Mouse (Mus musculus) R1 (cell line): ENCODE measurements around the gene 4930407I10Rik.

Experiments used
- DNase-seq: peaks from one replicate; pipeline ENCODE4 v3.0.0-alpha.2; 2018; ENCODE audit warnings: low read depth, low spot score

4930407I10Rik gene

DNA sequence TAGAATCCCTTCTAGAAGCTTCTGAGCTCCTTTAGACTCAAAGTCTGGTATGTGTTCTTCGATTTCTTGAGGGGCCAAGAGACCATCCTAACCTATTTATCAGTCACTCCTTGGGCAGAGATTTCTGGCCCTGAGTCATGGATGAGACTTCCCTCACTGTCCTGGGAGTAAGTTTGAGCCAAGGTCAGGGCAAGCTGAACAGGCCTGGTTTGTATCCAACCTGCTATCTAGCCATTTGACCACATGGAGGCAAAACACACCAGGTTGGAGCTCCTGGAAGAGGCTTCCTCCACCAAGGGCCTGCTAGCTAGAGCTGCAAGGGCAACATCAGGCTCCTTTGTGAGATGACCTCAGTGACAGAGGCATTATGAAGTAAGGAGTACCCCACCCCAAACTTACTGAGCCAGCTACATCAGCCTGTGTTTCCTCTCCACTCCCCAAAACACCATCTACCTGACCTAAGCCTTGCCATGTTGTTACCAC, at the start of gene 4930407I10Rik:
4930407I10Rik (plus strand) TSS at position 433 of the 483 bp plus-strand sequence.
- DNase-seq = no peak

DNA sequence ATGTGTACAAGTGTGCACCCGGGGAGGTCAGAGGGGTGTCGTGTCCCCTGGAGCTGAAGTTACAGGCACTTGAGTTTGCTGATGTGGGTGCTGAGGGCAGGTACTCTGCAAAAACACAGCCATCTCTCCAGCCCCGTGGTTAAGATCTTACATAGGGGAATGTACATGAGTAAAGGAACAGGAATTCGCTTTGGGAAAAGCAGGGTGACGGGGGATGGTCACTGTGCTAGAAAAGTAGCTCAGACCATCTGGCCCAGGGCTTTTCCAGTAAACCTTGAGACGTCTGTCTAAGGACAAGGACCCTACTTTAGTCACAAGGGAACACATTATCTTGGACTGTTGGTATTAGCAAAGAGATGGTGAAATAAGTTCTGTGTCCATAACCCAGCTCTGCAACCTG, 47.0 kb upstream of the 4930407I10Rik start:
- DNase-seq = no peak

DNA sequence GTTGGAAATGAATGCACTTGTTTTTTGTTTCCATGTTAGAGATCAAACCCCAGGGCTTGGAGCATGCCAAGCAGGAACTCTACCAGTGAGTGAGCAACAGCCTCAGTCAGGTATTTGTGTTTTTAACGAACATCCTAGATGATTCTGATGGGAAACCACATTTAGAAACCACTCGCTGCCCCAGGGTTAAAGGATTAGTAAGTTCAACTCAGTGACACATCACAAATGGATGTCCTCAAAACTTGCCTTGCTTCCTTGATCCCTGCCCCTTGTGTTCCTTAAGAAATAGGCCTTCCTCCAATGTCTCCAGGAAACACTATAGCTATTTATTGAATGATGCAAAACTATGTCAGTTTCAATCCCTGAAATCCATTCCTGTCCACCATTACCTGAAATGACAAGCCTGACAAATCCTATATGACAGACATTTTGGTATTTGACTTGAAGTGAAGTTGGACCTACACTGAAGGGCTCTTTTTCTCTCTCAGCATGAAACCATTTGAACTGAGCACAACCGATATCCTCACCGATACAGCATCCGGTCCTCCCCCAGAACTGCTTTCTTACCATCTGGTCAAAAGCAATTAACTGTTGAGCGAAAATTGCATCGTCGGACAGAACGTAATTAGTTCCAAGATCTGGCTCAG, 44.1 kb upstream of the 4930407I10Rik start:
- DNase-seq = no peak

DNA sequence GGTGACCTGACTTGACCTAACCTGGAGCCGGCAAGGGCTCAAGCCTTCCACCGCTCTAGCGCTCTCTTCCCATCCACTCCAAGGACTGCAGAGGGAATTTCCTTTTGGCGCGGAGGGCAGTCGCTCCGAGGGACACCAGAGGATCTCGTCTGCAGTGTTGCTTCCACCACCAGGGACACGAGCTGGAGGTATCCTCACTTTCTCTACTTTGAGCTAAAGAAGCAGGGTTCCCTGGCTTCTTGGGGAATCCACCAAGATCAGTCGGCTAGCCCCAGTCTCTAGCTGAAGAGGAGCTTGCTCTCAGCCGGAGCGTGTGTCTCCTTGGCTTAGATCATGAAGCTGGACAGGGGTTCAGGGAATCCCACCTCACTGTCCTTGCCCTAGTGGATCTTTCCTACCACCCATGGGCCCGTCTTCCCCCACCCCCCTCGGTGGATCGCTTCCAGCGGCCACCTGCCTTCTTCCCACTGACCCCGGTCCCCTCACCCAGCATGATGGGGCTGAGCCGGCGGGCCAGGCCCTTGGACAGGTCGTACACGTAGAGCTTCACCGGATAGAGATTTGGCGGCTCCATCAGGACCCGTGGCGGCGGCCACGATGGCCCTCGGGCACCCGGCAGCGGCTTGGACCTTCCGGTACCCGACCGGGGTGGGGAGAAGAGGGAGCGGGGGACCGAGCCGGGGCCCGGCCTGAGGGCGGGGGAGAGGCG, 43.4 kb upstream of the 4930407I10Rik start:
- DNase-seq = peak; percentile 46

DNA sequence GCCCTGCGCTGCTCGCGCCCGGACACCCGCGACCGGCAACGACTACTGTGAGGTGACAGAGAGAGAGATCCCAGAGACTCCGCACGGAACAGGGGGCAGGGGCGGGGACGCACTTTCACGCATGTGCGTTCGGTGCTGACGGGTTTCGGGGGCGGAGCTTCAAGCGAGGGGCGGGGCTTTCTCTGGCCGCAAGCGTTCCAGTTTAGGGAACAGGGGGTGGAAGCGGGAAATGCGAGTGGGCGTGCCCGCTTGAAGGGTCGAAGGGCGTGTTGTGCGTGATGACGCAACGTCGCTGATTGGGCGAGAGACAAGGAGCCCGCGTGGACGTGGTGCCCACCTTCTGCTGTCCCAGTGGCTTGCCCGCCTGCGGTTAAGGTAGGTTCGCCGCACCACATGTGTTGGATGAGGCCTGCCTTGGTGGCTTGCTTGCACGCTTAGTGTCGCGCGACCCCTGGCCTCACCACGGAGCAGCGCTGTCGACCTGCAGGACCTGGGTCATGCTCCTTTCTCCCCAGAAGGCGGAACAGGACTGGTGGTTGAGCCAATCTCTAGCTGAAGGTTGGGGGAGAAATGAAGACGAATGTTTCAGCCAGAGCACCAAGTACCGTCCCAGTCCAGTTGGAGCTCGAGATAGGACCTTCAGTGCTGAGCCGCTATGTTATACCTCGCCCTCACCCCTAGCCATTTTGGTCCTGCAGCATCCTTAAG, 42.7 kb upstream of the 4930407I10Rik start:
- DNase-seq = peak; percentile 99

DNA sequence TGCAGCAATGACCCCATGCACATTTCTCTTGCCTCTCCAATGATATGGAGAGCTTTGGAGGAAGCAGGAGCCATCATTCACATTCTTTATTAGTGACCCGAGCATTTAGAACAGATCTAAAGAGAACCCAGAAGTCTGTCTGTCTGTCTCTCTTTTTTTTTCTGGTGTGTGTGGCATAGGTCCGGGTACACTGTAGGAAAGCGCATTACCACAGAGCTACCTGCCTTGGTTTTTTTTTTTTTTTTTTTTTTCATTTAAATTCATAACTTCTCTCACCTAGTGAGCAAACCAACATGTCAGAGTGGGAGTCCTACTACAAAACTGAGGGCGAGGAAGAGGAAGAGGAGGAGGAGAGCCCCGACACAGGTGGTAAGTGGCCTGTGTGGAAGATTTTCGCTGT, 42.1 kb upstream of the 4930407I10Rik start:
- no peak for DNase-seq

DNA sequence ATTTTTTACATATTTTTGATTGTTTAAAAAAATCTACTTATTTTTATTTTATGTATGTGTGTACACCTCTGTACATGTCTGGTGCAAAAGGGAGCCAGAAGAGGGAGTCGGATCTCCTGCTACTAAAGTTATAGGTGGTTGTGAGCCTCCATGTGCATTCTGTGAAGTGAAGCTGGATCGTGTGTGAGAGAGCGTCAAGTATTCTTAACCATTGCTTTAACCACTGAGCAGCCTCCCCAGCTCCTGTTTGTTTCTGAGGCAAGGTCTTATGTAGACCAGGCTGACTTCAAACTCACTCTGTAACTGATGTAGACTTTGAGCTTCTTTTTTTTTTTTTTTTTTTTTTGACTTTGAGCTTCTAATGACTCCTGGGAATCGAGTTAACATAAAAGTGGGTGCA, 41.5 kb upstream of the 4930407I10Rik start:
- no peak for DNase-seq

DNA sequence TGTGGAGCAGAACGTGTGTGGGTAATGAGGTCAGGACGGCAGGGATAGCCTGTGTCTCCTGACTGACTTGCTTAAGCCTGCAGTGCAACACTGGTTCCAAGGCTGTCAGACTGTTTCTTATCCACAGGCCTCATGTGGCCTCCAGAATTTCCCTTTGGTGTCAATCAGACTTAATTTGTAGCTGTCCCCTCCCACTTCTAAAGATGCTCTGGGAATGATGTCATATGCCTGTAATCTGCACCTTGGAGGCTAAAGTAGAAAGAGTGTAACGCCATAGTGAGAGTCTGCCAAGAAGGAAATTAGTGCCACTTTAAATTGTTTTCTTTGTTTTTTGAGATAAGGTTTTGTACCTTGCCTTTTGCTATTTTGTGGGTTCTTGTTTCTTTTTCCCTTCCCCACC, 39.7 kb upstream of the 4930407I10Rik start:
- DNase-seq = no peak

DNA sequence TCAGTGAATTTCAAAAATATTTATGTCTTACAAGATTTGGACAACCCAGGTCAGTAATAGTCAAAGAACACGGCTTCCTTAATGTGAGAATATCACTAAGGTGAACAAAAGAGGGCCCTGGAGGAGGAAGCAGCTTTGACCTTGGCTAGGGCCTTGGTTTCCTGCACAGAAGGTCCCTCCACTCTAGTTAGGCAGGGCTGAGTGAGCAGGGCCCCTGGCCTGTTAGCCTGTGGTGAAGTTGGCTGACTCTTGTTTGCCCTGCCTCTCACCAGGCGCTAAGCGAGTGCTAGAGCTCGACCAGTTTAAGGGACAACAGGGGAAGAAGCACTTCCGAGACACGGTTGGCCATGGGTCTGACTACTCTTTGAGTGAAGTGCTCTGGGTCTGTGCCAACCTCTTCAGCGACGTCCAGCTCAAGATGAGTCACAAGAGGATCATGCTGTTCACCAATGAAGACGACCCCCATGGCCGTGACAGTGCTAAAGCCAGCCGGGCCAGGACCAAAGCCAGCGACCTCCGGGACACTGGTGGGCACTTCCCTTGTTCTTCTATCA, 36.3 kb upstream of the 4930407I10Rik start:
- DNase-seq = no peak

DNA sequence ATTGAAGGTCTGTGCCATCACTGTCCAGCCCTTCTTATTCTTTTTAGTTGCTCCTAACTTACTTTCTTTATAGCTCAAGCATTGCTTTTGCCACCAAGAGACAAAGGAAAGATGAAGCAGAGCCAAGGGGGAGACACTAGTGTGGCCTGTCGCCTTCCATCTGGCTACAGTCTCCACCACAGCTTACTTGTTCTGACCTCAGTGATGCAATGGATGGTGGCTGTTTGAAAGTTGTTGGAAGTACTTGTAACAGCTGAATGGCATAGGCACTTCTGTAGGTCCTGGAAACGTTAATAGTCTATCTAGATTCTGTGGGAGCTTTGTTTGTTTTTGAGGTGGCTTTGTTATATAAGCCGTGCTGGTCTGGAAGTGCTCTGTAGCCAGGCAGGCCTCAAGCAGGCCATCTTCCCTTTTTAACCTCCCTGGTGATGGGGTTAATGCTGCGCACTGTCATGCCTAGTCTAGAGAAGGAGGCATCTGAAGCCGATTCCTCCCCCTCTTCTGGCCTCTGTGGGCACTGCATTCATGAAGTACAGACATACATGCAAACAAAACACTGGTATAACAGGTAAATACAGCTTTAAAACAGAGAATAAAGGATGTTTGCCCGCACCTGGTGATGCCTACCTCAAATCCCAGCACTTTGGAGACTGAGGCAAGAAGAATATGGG, 34.9 kb upstream of the 4930407I10Rik start:
- DNase-seq = no peak

DNA sequence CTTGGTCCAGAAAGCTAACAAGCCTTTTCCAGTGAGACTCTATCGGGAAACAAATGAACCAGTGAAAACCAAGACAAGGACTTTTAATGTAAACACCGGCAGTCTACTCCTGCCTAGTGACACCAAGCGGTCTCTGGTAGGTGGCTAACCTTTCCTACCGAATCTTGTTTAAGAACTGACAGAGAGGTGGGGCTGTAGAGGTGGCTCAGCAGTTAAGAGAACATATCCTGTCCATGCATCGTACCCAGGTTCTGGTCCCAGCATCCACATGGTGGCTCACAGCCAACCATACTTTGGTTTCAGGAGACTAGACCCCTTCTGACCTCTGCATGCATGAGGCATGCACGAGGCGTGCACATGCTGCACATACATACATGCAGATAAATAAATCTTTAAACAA, 31.7 kb upstream of the 4930407I10Rik start:
- no peak for DNase-seq

DNA sequence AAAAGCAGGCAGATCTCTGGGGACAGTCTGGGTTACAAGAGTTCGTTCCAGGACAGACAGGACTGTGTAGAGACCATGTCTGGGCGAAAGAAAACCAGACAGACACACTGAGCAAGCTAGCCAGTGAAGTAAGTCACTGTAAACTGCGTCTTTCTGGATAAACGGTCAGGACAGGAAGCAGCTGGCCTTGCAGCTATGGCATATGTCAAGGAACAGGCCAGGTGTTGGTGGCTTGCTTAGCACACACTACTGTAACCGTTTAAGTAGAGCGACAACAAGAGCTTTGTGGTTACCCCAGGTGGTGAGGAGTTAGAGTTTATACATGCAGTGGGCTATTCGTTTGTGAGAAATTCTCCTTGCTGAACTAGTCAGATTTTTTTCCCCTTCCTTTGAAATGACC, 31.2 kb upstream of the 4930407I10Rik start:
- DNase-seq = no peak

DNA sequence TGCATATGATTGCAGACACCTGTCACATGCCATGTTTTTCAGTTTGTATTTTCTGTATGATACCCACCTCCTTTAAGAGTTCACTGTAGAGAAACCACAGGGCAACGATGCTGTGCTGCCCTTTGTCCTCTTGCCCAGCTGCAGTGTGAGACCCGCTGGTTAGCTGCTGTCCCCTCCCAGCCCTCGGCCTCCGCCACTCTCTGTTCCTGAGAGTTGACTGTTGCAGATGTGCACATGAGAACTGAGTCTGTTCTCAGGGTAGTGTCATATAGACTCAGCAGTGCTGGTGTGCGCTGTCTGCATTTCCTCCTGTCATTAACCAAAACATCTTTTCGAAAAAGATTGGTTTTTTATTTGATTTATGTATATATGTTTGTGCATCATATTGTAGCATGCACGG, 26.6 kb upstream of the 4930407I10Rik start:
- DNase-seq = no peak

DNA sequence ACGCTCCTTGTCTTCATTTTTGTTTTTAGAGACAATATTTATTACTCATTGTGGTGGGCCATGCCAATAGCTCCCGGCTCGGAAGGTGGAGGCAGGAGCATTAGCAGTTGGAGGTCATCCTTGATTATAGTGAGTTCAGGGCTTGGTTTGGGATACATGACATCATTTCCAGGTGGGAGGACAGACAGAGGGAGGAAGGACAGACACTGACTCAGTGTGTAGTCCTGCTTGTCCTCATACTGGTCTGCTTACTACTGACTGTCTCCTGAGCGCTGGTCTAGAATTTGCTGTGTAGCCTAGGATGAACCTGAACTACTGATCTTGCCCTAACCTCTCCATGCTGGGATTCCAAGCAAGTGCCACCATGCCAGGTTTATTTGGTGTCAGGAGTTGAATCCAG, 25.2 kb upstream of the 4930407I10Rik start, which contains the start of gene Desi1:
Desi1 (minus strand) TSS at position 101 of the 400 bp plus-strand sequence.
- DNase-seq = no peak

DNA sequence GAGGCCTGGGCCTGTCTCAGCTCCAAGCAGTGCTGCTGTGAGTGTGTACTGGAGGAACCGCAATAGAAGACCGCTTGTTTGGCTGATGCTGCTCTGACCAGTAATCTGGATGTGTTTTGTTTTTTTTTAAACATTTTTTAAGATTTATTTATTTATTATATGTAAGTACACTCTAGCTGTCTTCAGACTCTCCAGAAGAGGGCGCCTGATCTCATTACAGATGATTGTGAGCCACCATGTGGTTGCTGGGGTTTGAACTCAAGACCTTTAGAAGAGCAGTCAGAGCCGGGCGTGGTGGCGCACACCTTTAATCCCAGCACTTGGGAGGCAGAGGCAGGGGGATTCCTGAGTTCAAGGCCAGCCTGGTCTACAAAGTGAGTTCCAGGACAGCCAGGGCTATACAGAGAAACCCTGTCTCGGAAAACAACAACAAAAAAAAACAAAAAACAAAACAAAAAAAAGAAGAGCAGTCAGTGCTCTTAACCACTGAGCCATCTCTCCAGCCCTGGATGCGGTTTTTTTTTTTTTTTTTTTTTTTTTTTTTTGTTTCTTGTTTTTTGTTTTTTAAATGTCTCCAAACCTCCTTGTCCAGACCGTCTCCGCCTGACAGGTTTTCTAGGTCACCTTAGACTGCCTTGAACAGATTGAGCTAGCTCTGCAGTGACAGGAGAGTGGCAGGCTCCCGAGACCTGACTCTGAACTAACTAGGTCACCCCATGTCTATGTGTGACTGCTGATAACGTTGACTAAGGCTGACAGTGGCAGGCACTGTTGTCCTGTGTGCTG, 22.9 kb upstream of the 4930407I10Rik start:
- peak; percentile 82 for DNase-seq

DNA sequence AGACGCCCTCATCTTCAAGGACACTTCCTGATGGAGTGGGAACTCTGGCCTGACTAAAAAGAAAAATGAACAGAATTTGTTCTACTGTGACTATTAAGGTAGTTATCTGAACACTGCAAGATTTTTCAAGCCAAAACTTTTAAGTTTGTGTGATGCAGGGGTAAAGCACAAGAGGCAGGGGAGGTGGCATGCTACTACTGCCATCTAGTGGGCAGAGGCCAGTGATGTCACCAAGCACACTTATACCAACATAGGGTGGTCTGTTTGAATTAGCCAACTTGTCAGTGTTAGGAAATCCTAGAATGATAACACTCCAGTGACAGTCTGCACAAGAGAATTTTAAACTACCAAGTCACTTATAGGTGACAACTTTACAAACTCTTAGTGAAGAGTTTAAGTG, 18.3 kb upstream of the 4930407I10Rik start:
- peak; percentile 71 for DNase-seq

DNA sequence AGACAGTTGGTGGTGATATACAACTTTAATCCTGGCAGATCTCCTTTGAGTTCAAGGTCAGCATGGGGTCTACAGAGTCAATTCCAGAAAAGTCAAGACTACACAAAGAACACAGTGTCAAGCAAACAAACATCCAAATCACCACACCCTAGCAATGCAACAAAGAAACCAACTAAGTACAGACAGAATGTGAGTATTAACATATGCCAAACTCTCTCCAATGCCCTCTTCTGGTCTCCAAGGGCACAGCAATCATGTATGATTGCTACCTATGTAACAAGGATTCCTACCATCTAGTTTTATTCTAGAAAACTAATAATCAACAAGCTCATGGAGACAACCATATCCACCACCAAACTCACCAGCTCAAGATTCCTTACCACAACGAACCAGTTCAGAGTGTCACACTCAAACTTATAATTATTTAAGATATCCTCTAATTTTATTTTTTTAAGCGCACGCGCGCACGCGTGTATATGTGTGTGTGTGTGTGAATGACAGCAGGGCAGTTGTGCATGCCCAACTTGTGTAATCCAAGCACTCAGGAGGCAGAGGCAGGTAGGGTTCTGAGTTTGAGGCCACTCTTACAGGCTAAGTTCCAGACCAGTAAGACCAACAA, 14.7 kb upstream of the 4930407I10Rik start:
- DNase-seq = peak; percentile 84

DNA sequence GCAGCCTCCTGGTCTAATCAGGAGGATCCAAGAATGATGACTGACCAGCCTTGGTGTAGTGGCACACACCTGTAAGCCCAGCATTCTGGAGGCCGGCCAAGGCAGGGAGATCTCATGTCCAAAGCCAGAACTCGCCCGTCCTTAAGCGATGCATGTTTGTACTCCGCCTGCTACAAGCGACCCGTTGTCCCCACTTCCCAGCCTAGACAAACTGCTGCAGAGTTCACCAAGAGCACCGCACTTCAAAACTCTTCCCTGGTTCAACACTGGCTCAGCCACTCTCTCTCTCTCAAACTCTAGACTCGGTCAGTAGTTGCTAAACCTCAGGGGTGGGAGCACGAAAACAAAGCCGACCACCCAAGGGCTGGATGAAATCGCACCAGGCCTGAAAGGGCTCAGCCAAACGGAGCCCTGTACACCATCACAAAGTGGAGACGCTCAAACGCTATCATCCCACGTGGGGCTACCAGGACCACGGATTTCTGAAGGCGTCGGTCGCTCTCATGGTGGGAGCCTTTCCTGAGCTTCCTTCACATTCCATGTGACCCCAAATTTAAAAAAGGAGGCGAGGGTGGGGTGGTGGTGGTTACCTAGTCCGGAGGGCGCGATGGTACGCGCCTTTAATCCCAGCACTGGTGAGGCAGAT, 12.6 kb upstream of the 4930407I10Rik start:
- peak; percentile 44 for DNase-seq

DNA sequence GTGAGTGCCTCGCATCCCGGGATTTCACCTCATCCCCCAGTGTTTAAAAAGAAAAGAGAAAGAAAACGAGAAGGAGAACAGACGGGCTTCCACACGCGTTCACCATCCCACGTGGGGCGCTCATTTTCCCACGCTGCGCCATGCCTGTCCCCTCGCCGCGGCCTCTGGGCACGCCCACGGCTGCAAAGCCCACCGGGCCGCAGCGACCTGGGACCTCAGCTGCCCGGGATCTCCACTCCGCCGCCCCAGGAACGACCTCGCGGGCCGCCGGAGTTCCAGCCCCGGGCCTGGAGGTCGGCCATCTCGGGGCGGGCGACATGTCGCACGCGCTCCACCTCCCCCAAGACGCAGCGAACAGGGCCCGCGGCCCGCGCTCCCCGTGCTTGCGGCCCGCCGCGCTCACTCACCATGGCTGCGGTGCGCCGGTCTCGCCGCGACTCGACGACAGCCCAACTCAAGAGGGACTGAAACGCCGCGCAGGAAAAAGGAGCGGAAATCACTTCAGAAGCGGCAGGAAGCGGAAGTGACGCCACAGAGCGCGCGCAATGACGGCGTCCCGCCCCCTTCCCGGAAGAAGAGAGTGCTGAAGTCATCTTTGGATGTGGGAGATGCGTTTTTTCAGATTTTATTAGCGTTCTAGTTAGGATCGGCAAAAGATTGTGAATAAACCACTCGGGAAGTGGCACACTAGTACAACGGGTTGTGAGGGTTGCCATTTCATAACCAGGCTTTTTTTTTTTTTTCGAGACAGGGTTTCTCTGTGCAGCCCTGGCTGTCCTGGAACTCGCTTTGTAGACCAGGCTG, 11.7 kb upstream of the 4930407I10Rik start, which contains the start of gene Snu13:
Snu13 (minus strand) TSS at position 519 of the 804 bp plus-strand sequence.
- DNase-seq = peak; percentile 90
